Mouse (Mus musculus): ENCODE data around the gene Ltbp3.
"Not testable (repeated sequence)": the region's sequence is repeated elsewhere in the genome, so short reads cannot be mapped to it uniquely, and the experiment has no call there.

The Ltbp3 gene

DNA sequence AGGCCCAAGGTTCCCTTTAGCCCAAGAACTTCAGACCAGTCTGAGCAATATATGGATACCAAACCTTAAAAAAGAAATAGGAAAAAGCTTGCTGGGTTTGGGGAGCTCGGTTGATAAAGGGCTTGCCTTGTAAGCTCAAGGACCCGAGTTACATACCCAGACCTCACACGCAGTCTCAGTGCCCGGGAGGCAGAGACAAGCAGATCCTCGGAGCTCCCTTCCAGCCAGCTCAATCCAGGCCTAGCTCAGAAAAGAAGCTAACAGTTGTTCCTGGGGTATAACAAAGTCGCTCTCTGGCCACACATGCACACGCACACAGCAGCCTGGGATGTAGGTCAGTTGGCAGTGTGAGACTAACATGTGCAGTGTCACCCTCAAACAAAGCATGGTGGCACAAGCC is 47.2 kb downstream of the Ltbp3 start:
- DNase-seq (ENCODE audit: low read depth, low spot score), result no peak
- no peaks in the 10 kb centered on the region for H3K36me3 ChIP-seq (ENCODE audit: control insufficient read depth, insufficient read depth, low read length, poor library complexity, severe bottlenecking)
- no peaks in the 10 kb centered on the region for H3K27me3 ChIP-seq (ENCODE audit: control insufficient read depth, insufficient read depth, low read length, poor library complexity, severe bottlenecking)

DNA sequence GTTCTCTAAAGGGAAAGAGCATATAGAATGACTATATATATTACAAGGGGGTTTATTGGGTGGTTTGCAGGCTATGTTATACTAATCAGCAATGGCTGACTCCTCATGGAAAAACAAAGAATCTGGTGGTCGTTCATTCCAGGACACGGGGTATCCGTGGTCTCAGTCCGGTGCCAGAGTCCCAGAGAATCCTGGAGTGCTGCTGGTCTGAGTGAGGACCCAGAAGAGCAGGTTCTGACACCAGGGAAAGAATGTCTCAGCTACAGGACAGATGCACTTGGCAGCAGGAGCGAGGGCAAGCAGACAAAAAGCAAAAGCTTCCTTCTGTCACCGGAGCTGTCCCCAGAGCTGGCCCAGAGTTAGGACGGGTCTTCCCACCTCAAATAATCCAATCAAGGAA is 47.9 kb downstream of the Ltbp3 start:
- H3K36me3 ChIP-seq (ENCODE audit: control insufficient read depth, insufficient read depth, low read length, poor library complexity, severe bottlenecking), result no peaks in the 10 kb centered on the region
- no peak for DNase-seq (ENCODE audit: low read depth, low spot score)
- H3K27me3 ChIP-seq (ENCODE audit: control insufficient read depth, insufficient read depth, low read length, poor library complexity, severe bottlenecking), result no peaks in the 10 kb centered on the region

- DNase-seq (ENCODE audit: low read depth, low spot score), result no peak
- Histone ChIP-seq H3K36me3 (ENCODE audit: control insufficient read depth, insufficient read depth, low read length, poor library complexity, severe bottlenecking) (no peaks in the 10 kb centered on the region), H3K27me3 (ENCODE audit: control insufficient read depth, insufficient read depth, low read length, poor library complexity, severe bottlenecking) (no peaks in the 10 kb centered on the region)
Measured at GRCm38 (mm10) chr19:5789066-5789465, 48.4 kb downstream of the Ltbp3 start.

GRCm38 (mm10) chr19:5791329-5791728 is 50.6 kb downstream of the Ltbp3 start:
- no peak for DNase-seq (ENCODE audit: low read depth, low spot score)
- Histone ChIP-seq H3K27me3 (ENCODE audit: control insufficient read depth, insufficient read depth, low read length, poor library complexity, severe bottlenecking) (no peaks in the 10 kb centered on the region), H3K36me3 (ENCODE audit: control insufficient read depth, insufficient read depth, low read length, poor library complexity, severe bottlenecking) (peaks cover 5% of the 10 kb centered on the region)

DNA sequence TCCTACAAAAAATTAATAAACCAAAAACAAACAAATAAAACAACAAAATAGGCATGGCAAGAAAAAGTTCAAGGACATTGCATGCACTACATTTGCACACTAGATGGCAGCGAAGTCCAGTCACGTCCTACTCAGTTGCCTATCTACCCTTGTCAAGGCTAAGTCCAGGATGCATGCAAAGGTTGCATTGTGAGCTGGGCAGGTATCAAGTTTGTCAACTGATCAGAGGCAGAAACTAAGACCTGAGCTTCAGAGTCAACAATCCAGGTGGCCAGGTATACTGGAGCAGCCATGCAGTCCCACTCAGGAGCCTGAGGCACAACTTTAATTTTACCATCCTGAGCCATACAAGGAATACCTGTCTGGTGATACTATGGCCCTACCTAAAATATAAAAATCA is 52.4 kb downstream of the Ltbp3 start:
- DNase-seq (ENCODE audit: low read depth, low spot score), result peak; percentile 86
- H3K27me3 ChIP-seq (ENCODE audit: control insufficient read depth, insufficient read depth, low read length, poor library complexity, severe bottlenecking), result no peaks in the 10 kb centered on the region
- peaks cover 14% of the 10 kb centered on the region for H3K36me3 ChIP-seq (ENCODE audit: control insufficient read depth, insufficient read depth, low read length, poor library complexity, severe bottlenecking)

- H3K36me3 ChIP-seq (ENCODE audit: control insufficient read depth, insufficient read depth, low read length, poor library complexity, severe bottlenecking), result peaks cover 22% of the 10 kb centered on the region
- H3K27me3 ChIP-seq (ENCODE audit: control insufficient read depth, insufficient read depth, low read length, poor library complexity, severe bottlenecking), result not testable (repeated sequence)
- peak; percentile 60 for DNase-seq (ENCODE audit: low read depth, low spot score)
Measured at GRCm38 (mm10) chr19:5793917-5794770, 53.4 kb downstream of the Ltbp3 start.

DNA sequence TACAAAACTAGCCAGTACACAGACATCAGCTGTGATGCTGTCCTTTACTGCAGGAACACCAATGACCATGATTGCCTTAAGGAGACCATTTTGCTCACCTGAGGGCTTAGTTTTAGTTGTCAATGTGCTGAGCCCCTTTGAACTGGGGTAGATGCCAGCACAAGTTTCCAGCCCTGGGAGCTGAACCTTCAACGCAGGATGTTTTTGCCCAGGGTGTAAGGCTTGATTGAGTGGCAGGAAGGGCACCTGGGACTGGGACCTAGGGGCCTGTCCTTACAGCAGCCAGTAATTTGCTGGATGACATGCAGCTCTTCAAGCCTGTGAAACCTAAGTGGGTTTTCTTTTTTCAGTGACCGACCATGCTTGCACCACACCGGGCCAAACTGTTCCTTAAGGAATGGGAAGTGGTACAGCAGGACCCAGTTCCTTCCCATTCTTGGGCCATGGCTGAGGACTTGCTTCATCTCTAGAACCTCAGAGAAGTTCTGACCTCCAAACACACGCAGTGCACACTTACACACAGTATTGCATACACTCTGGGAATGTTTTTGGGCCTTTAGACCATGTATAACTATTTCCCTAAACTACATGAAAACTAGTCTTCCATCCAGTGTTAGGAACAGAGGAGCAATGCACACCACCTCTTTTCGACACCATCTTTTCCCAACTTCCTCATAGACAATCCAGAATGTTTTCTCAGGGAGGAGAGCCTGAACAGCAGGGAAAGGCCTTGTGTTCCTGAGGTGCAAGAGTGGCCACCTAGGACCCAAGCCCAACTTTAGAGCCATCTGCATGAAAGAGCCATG is 54.3 kb downstream of the Ltbp3 start:
- Histone ChIP-seq H3K36me3 (ENCODE audit: control insufficient read depth, insufficient read depth, low read length, poor library complexity, severe bottlenecking) (peaks cover 24% of the 10 kb centered on the region), H3K27me3 (ENCODE audit: control insufficient read depth, insufficient read depth, low read length, poor library complexity, severe bottlenecking) (no peaks in the 10 kb centered on the region)
- DNase-seq (ENCODE audit: low read depth, low spot score), result peak; percentile 68

- H3K36me3 ChIP-seq (ENCODE audit: control insufficient read depth, insufficient read depth, low read length, poor library complexity, severe bottlenecking), result peaks cover 28% of the 10 kb centered on the region
- no peaks in the 10 kb centered on the region for H3K27me3 ChIP-seq (ENCODE audit: control insufficient read depth, insufficient read depth, low read length, poor library complexity, severe bottlenecking)
- peak; percentile 54 for DNase-seq (ENCODE audit: low read depth, low spot score)
Measured at GRCm38 (mm10) chr19:5795668-5796572, 55.2 kb downstream of the Ltbp3 start.

DNA sequence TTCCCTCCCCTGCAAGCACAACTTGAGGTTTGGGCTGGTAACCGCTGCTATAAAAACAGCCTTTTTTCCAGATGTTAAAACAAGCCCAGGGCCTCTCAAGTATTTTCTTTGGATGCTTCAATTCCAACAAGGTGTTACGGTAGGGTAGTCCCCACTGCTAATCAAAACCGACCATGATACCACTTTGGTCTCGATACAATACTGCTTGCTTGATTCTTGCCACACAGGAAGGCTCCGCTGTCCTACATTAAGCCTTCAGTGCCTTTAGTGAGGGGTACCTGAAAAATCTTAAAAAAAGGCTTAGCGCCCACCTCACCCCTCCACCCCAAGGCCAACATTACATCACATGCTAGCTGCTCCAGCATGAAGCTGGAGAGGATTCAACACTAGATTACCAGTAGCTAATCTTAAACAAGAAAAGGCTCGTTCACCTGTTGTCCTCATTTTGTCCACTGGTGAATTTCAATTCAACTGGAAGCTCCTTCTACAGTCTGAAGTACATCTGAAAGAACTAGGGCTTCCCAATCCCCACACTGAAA is 55.9 kb downstream of the Ltbp3 start:
- DNase-seq (ENCODE audit: low read depth, low spot score), result peak; percentile 51
- H3K27me3 ChIP-seq (ENCODE audit: control insufficient read depth, insufficient read depth, low read length, poor library complexity, severe bottlenecking), result no peaks in the 10 kb centered on the region
- peaks cover 28% of the 10 kb centered on the region for H3K36me3 ChIP-seq (ENCODE audit: control insufficient read depth, insufficient read depth, low read length, poor library complexity, severe bottlenecking)

- Histone ChIP-seq H3K27me3 (ENCODE audit: control insufficient read depth, insufficient read depth, low read length, poor library complexity, severe bottlenecking) (no peaks in the 10 kb centered on the region), H3K36me3 (ENCODE audit: control insufficient read depth, insufficient read depth, low read length, poor library complexity, severe bottlenecking) (peaks cover 28% of the 10 kb centered on the region)
- peak; percentile 60 for DNase-seq (ENCODE audit: low read depth, low spot score)
Measured at GRCm38 (mm10) chr19:5797381-5798111, 56.8 kb downstream of the Ltbp3 start.

DNA sequence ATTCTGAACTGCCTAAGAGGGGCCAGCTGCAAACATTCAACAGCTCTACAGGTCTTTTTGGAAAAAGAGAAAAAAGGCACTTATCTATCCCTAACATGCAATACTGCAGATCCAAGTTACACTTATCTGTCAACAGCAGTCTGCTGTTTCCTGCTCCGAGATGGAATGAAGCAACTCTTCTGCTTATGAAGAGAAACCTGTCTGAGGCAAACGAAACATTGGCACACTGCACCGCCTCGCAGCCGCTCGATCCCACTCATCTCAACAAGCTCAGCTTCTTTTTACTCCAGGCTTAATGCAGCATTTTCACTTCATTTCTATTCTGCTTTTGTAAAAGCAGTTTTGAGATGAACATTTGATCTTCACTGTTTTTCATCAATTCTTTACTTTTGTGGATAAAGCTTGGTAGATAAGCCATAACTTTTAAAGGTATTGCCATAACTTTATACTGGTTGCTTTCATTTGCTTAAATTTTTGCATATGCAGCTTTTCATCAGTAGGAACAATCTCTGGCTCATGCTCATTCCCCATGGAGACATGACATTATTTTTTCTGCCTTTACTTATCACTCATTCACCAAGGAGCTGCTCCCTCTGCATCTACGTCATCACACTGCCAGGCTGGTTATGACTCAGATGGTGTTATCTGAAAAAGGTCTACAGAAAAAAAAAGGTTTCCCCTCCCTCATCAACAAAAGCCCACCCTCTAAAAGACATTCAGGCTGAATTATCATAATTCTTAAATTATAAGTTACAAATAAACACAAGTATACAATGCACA is 58.2 kb downstream of the Ltbp3 start:
- Histone ChIP-seq H3K36me3 (ENCODE audit: control insufficient read depth, insufficient read depth, low read length, poor library complexity, severe bottlenecking) (peaks cover 28% of the 10 kb centered on the region), H3K27me3 (ENCODE audit: control insufficient read depth, insufficient read depth, low read length, poor library complexity, severe bottlenecking) (no peaks in the 10 kb centered on the region)
- peak; percentile 56 for DNase-seq (ENCODE audit: low read depth, low spot score)

DNA sequence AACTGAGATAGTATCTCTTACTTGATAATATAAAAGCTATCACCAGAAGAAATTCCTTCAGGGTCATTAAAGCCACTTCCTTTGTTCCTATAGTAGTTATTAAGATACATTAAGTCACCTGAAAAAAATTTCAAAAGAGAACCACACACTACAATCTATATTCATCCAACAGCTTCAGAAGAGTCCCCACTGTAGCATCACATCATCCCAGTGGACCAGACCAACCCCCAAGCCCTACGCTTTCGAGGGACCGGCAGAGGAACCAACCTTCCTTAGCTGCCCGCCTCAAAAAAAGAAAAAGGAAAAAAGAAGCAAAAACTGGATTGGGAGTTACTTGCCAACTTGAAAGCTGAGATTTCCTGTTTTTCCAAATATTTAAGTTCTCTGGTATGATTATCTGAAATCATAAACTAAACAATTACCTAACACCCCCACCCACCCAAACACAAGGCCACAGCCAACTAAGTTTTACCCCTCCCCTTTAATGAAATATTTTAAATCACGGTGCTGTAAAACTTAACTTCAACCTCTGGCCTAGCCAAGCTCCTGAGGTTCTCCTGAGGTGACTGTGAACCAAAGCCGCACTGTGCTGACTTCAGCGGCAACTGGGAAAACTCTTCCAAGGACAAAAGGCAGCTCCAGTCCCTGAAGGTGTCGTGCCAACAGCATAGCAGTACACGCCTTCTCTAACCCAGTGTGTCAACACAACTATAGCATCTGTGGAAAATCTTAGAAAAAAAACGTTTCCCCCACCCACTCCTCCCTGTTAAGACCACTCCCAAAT is 59.1 kb downstream of the Ltbp3 start:
- peak; percentile 52 for DNase-seq (ENCODE audit: low read depth, low spot score)
- H3K27me3 ChIP-seq (ENCODE audit: control insufficient read depth, insufficient read depth, low read length, poor library complexity, severe bottlenecking), result no peaks in the 10 kb centered on the region
- peaks cover 28% of the 10 kb centered on the region for H3K36me3 ChIP-seq (ENCODE audit: control insufficient read depth, insufficient read depth, low read length, poor library complexity, severe bottlenecking)

- Histone ChIP-seq H3K36me3 (ENCODE audit: control insufficient read depth, insufficient read depth, low read length, poor library complexity, severe bottlenecking) (peaks cover 27% of the 10 kb centered on the region), H3K27me3 (ENCODE audit: control insufficient read depth, insufficient read depth, low read length, poor library complexity, severe bottlenecking) (no peaks in the 10 kb centered on the region)
- no peak for DNase-seq (ENCODE audit: low read depth, low spot score)
Measured at GRCm38 (mm10) chr19:5800350-5800631, 59.6 kb downstream of the Ltbp3 start.
